Mouse (Mus musculus): ENCODE measurements around the gene Tsfm.

Tsfm gene

GRCm38 (mm10) chr10:126962271-126962965 is 68.2 kb downstream of the Tsfm start:
- peak in 1 of 2 experiments; percentile 74 for DNase-seq (ENCODE audit: low spot score in 2 of 2)

- peak in 1 of 2 experiments; percentile 60 for DNase-seq (ENCODE audit: low spot score in 2 of 2)
These were observed 68.9 kb downstream of the Tsfm start for GRCm38 (mm10) chr10:126961757-126962156.
